Mouse (Mus musculus): Measurements from ENCODE around the gene Ppp2r5a. TPM values are rescaled to one million over a fixed set of nuclear protein-coding genes. Genes with fewer than 3 reads are reported as not detected.

The Ppp2r5a gene
- total RNA-seq, 2 experiments from 2014 or later: 196 to 437 TPM

- DNase-seq (ENCODE audit: low spot score in 2 of 2): peak in 1 of 2 experiments; percentile 29
Measured at GRCm38 (mm10) chr1:191419991-191420751, 17.1 kb upstream of the Ppp2r5a start.

GRCm38 (mm10) chr1:191419421-191419820, 16.3 kb upstream of the Ppp2r5a start:
- DNase-seq (ENCODE audit: low spot score in 2 of 2): no peak

DNA sequence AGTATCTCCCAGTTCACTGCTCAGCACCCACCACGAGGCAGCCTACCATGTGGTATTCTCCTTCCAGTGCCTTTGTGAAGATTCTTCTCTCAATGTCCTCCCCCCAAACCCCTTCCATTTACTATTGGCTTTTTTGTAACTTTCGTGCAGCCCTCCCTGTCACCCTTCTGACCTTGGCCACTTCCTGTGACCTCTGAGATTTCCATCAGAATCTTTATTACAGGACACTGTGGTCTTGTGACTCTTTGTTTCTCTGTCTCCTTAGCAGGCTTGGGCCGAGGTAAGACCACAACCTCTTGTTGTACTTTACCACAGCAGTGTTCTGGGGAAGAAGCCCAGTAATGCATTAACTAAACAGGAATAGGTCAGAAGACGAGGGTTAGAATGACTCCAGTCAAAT, 15.9 kb upstream of the Ppp2r5a start:
- DNase-seq (ENCODE audit: low spot score in 2 of 2): no peak

DNA sequence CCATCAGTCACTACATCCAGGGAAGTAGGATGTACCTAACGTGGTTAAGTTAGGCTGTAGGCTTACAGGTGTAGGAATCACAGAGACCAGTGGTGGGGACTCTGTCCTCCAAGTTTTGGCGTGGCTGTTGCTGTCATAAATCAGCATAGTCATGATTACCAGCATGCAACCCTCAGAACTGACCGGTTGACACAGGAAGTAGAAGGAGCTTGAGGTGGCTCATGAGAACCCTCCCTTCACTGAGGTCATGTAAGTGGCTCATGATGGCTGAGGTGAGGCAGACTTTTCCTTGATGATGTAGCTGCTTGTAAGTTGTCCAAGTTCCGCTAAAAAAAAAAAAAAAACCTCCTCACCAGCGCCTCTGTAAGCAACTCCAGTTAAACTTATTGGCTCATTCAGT, 14.0 kb upstream of the Ppp2r5a start:
- DNase-seq (ENCODE audit: low spot score in 2 of 2): no peak

DNA sequence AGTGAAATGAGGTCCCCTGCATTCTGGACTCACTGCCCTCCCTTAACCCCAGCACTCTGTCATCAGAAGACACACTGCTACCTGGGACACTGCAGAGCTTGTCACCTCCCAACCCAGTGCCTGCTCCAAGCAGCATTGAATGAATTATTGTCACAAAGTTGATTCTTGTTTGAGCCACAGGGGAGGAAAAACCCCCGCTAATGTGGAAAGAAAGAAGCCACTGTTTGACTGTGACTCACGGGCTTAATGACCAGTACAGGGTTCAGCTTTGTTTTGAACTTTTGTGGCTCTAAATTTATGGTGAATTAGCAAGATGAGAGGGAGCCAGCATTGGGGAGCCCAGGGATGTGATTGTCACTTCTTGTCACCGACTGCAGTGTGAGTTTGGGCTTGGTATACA, 13.5 kb upstream of the Ppp2r5a start:
- DNase-seq (ENCODE audit: low spot score in 2 of 2): no peak

DNA sequence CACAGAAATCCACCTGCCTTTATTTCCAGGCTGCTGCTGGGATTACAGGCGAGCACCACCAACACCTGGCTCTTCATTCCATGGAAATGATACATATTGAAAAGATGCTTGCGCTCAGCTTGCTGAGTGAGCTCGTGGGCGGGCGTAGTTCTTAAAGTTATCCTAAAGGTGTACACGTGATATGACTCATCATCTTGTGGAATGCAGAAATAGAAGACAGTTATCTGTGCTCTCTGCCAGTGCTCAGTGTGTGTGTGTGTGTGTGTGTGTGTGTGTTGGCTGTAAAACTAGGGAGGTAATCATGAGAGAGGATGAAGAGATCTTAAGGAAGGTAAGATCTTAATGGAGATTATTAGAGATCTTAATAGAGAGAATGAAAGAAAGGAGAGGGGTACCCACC, 11.4 kb upstream of the Ppp2r5a start:
- DNase-seq (ENCODE audit: low spot score in 2 of 2): no peak

- no peak for DNase-seq (ENCODE audit: low spot score in 2 of 2)
Measured at GRCm38 (mm10) chr1:191413691-191414415, 10.8 kb upstream of the Ppp2r5a start.

DNA sequence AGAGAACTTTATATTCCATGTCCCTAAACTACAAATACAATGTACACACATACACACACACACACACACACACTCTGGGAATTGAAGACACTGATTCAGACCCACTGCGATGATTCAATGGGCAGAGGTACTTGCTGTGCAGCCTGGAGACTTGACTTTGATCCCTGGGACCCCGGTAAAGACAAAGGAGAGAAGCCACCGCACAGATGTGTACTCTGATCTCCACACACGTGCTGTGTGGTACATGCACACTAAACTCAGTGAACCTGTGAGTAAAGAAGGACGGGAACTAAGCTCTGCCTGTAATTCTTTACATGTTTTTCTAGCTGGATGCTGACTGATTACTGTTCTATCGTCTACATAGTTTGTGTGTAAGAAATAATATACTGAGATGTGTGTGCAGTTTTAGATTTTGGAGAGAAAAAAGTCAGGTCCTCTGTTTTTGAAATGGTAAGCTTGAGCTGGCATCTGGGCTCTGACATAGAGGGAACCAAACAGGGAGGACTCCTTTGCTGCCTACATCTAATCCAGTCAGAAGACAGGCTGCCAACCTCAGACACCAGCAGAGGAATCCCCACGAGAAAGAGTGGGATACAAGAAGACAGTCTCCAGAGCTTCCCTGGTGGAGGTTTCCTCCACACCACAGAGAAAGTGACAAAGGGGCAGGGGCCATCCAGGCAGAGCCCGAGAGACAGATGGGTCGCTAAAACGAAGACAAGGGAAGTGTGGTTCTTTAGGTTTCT, 7.4 kb upstream of the Ppp2r5a start:
- no peak for DNase-seq (ENCODE audit: low spot score in 2 of 2)

GRCm38 (mm10) chr1:191407246-191407645, 4.2 kb upstream of the Ppp2r5a start:
- no peak for DNase-seq (ENCODE audit: low spot score in 2 of 2)

- no peak for DNase-seq (ENCODE audit: low spot score in 2 of 2)
Measured at GRCm38 (mm10) chr1:191406516-191406915, 3.4 kb upstream of the Ppp2r5a start.

DNA sequence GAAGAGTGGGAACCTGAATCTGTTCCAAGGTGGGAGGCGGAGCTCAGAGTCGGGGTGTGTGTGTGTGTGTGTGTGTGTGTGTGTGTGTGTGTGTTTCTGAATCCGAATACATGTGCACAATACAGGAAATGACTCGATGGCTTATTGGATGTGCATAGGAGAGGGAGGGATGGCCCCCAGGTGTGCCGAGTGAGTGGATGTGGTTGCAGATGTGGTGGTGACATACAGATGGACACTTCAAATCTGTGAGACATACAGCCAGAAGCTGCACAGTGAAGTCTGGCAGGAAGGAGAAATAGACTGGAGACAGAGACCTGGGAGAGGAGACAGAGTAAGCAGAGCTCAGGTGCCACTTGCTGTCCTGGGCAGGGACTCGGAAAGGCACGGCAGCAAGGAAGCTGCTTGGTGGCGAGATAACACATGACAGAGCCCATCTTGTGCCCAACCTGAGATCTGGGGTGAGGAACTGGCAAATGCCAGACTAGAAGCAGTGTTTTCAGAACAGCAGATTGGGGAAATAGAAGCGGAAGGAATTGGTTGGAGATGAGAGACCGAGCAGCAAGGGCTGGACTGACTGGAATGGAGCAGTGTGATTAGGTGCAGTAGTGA, 1.8 kb upstream of the Ppp2r5a start:
- DNase-seq (ENCODE audit: low spot score in 2 of 2): no peak

DNA sequence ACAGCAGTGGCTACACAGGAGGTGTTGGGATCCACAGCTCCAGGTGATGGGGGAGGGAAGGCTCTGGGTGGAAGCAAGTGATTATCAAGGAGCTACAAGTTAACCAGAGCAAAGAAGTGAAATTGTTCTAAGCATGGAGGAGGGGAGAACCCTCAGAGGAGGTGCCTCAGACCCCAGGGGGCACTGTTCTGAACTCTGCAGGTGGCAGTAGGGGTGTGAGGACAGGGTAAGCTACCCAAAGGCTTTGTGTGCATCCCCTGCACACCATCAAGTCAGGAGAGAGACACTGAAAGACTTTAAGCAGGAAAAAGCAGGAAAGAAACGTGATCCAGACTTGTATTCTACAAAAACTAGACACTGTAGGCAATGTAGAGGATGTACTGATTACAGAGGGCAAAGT, 1.2 kb upstream of the Ppp2r5a start:
- no peak for DNase-seq (ENCODE audit: low spot score in 2 of 2)

DNA sequence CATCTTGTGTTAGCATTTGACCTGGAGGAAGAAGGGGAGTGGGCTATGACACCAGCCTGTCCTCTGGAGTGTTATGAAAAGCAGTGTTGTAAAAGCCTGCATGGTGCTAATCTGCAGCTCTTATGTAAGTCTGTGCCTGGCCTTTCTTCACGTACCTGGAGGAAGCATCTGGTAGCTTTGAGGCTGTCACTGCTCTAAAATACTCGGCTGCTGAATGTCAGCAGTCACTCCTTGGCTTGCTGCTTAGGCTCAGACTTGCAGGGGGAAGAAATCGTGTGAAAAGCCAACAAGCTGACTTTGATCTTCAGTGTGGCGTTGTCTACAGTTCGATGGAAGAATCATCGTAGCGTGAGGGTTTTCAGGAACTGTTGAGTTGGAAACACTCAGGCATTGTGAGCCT, 566 bp downstream of the Ppp2r5a start:
- no peak for DNase-seq (ENCODE audit: low spot score in 2 of 2)

DNA sequence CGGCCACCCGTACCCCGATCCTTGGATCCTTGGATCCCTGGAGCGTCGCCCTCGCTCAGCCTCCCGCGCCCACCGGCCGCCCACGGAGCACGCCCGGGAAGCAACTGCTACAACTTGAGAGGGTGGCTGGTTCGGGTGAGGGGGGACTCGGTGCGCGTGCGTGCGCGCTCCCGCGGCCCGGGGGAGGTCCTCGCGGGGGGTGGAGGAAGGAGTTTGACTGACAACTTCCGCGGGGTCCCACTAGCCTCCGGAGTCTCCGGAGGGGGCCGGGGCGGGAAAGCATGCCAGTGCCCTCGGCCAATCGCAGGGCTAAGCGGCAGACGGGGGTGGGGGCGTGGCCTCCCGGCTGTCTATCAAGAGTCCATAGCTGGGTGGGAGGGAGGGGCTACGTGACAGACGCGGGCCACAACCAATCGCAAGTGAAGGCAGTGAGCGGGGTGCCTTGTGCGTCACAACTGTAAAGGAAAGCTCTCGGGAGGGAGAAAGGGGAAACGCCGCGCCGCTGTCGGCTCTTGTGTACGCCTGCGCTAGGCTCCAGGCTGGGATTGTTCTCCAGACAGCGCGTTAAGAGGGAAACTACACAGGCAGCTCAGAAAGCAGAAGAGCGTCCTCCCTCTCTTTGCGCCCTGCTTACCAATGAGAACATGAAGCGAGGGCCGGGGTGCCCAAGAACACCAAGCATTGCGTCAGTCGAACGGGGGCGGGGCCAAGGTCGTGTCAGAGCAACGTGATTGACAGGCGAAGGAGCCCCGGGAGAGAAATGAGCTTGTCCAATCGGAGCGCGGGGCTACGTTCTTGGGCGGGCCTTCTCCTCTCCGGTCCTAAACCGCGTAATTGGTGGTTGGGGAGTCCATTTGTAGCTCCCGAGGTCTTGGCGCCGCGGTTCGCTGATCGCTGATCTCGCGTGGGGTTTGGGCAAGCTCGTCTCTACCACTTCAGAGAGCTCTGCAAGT, 5.9 kb downstream of the Ppp2r5a start:
- peak; percentile 99 for DNase-seq (ENCODE audit: low spot score in 2 of 2)

GRCm38 (mm10) chr1:191396446-191396845, 6.6 kb downstream of the Ppp2r5a start:
- DNase-seq (ENCODE audit: low spot score in 2 of 2): peak in 1 of 2 experiments; percentile 67

- peak; percentile 58 to 62 for DNase-seq (ENCODE audit: low spot score in 2 of 2)
Measured at GRCm38 (mm10) chr1:191395871-191396433, 7.1 kb downstream of the Ppp2r5a start.

GRCm38 (mm10) chr1:191395200-191395599, 7.9 kb downstream of the Ppp2r5a start:
- no peak for DNase-seq (ENCODE audit: low spot score in 2 of 2)

- DNase-seq (ENCODE audit: low spot score in 2 of 2): no peak
Measured at GRCm38 (mm10) chr1:191394126-191394525, 8.9 kb downstream of the Ppp2r5a start.

- DNase-seq (ENCODE audit: low spot score in 2 of 2): no peak
Measured at GRCm38 (mm10) chr1:191393536-191393935, 9.5 kb downstream of the Ppp2r5a start.

DNA sequence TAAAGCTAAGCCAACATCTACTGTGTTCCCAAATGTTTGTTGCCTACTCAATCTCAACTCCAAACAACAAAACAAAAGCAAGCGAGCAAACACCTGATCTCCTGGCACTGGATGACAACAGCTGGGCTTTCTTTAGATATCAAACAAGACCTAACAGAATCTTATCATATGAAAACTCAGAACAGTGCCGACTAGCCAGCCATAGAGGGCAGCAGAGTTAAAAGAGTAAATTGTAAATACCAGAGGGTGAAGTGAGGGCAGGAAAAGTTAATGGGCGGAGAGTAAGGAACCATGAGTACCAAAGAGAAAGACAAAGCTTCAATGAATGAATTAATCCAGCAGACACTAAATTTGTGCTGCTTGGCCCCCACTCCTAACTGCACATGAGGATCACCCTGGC, 11.8 kb downstream of the Ppp2r5a start:
- peak; percentile 29 to 35 for DNase-seq (ENCODE audit: low spot score in 2 of 2)
